Mouse (Mus musculus) cerebellum, postnatal 4 days (tissue): ENCODE results near the gene Mast1.

Experiments
- DNase-seq, 2 experiments: peaks; one replicate each; pipeline ENCODE4 v3.0.0; 2022; ENCODE audit warnings: low spot score in 2 of 2, mixed read lengths in 1 of 2

The Mast1 gene

GRCm38 (mm10) chr8:84944478-84945160 is 7.5 kb upstream of the Mast1 start:
- peak in 1 of 2 experiments; percentile 48 for DNase-seq

DNA sequence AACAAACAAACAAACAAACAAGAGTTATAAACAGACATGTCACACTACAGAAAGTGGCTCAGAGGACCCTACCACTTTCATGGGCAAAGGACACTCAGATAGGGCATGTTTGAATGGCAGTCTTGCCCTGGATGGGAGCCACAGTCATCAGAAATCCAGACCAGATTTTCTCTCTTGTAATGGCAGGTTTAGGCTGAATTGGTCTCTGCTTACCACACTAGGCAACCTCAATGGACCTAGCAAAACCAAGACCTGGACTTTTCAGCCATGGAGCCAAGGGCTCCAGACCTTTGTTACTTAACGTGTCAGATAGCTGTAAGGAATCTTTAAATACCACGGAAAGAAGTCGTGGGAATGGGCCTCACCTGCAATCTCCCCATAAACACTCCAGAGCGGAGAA is 6.5 kb upstream of the Mast1 start:
- no peak for DNase-seq

DNA sequence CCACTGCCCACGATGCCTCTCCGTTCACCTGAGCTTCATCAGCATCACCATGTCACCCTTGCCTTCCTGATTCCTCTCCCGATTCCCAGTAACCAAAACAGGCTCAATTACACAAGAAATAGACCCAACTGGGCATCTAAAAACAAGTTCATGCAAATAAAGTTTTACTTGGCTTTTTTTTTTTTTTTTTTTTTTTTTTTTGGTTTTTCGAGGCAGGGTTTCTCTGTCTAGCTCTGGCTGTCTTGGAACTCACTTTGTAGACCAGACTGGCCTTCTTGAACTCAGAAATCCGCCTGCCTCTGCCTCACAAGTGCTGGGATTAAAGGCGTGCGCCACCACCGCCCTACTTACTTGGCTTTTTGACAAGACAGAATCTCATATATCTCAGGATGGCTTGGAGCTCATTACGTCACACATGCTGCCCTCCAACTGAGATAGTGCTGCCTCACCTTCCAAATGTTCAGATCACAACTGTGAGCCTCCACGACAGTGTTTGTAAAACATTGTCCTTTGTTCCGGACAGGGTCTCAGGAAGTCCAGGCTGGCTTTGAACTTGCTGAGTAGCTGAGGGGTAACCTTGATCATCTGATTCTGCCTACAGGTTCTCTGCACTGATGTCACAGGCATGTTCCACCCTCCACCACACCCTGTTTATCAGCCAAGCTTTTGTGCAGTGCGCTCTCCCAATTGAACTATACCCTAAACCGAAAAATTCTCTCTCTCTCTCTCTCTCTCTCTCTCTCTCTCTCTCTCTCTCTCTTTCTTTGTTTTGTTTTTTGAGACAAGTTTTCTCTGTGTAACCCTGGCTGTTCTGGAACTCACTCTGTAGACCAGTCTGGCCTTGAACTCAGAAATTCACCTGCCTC is 694 bp upstream of the Mast1 start:
- no peak for DNase-seq

DNA sequence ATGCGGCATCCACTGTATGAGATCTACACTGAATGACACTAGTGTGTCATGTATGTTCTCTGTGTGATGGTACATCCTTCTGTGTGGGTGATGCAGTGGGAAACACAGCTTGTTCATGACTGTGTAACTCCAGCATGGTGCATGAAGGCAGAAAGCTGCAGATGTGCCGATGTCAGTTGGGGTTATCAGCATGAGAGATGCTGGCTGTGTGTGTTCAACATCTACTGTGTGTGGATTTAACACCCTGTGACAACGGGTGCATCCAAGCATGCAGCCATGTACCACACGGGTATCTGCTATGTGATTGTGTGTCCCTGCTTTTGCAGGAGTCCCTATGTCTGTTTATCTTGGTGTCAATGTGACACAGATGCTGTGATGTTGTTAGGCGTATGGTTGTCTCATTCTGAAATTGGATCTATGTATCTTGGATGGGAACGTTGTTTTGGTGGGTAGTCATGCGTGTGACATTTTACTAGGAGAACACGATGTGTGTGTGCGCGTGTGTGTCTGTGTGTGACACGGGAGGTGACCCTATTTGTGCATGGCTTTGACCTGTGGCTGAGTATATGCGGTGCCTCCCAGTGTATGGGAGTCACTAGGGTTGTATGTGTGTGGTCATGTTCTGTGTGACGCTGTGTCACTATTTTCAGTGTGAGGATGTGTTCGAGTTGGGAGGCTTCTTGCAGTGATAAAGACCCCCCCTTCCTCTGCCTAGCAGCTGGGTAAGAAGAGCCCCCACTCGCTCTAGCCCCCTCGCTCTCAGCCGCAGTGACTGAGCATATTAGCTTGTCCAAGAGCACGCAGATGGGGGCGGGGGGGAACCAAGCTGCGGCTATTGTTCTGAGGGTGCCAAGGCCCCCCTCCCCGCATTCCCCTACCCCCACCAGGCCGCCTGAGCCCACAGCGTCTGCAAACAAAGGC is 858 bp downstream of the Mast1 start:
- DNase-seq: no peak

GRCm38 (mm10) chr8:84935489-84935888 is 1.7 kb downstream of the Mast1 start:
- DNase-seq: no peak

GRCm38 (mm10) chr8:84934860-84935259 is 2.3 kb downstream of the Mast1 start:
- DNase-seq: peak in 1 of 2 experiments; percentile 57

GRCm38 (mm10) chr8:84933767-84934559 is 3.2 kb downstream of the Mast1 start:
- DNase-seq: no peak

- no peak for DNase-seq
Observed at GRCm38 (mm10) chr8:84930582-84930981, 6.6 kb downstream of the Mast1 start.

GRCm38 (mm10) chr8:84928456-84929306 is 8.5 kb downstream of the Mast1 start:
- peak in 1 of 2 experiments; percentile 84 for DNase-seq

DNA sequence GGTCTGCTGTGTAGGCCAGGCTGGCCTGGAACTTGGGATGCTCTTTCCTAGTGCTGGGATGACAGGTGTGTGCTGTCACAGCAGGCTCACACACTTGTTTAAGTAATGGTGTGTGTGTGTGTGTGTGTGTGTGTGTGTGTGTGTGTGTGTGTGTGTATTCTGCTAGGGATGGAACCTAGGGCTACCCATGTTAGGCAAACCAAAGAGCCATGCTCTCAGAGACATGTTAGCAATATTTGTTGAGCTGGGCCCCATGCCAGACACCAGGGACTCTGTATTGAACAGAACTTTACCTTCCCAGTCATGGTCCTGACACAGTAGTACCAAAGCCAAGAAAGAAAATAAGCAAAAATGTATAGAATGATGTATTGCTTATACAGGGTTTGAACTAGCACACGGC is 9.6 kb downstream of the Mast1 start:
- DNase-seq: no peak

DNA sequence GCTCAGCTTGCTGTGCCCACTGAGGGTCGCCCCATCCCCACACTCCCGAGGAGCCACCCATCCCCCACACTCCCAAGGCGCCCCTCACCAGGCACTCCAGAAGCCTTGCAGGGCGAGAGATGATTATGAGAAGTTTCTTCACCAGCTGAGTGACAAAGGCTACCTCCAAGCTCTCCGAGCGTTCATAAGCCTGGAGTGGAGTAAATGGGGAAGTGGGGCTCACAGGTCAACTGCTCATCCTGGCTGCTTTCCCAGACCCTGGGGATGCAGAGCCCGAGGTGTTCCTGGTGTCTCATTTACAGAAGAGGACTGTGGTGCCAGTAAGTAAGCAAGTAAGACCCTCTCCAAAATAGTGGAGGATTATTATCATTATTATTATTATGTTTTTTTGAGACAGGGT is 11.6 kb downstream of the Mast1 start:
- DNase-seq: no peak

DNA sequence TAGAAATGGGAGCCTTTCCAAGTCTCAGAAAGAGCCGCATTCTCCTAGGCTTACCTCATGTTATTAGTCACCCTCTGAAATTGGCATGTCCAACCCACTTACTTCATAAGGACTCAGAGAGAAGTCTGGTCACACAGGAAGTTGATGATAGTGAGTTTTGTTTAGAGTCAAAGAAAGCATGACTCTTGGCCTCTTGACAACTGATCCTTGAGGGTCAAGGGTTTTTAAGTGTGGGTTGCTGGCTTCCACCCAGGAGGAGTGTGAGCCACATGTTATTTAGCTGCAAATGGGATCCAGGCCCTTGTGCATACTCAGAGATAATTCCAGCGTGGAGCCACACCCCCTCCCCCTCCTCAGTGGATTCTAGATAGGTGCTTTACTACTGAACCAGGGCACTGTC is 15.6 kb downstream of the Mast1 start:
- no peak for DNase-seq

DNA sequence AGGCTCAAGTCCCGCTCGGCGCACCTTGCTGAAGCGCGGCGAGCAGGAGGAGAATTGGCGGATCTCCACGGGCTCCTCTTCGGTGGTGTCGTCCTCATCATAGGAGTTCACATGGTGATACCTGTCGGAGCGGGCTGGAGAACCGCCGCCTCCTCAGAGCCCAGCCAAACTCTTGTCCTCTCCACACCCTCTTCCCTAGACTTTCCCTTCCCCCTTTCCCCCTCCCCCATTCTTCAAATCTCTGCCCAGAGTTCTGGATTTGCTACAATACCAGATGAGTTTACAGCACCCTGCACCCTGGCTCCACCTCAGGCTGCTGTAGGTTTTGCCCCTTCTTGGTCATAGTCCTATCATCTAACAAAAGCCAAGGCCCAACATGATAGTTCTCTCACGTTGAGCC is 18.5 kb downstream of the Mast1 start:
- no peak for DNase-seq

- DNase-seq: no peak
Observed at GRCm38 (mm10) chr8:84917781-84918180, 19.4 kb downstream of the Mast1 start.

DNA sequence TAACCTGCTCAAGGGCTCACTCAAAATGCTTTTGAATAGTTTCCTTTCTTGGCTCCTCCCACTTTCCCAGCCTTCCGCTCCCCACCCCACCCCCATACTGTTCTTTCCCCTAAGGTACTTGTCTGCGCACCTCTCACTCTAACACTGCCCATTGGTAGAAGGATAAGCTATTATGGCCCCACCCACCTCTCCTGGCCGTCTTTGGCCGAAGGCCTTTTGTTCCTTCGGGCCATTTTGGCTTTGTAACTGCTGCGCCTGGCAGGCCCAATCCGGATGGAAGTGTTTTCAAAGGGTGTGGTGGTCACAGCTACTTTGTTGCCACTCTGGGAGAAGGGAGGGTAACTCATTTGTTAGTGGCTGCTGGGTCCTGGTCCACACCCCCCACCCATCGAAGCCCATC is 21.9 kb downstream of the Mast1 start:
- DNase-seq: no peak

GRCm38 (mm10) chr8:84913960-84914359 is 23.2 kb downstream of the Mast1 start:
- no peak for DNase-seq

GRCm38 (mm10) chr8:84913502-84913900 is 23.7 kb downstream of the Mast1 start:
- DNase-seq: no peak

GRCm38 (mm10) chr8:84912895-84913501 is 24.2 kb downstream of the Mast1 start:
- no peak for DNase-seq

- DNase-seq: no peak
Observed at GRCm38 (mm10) chr8:84912391-84912790, 24.8 kb downstream of the Mast1 start.

DNA sequence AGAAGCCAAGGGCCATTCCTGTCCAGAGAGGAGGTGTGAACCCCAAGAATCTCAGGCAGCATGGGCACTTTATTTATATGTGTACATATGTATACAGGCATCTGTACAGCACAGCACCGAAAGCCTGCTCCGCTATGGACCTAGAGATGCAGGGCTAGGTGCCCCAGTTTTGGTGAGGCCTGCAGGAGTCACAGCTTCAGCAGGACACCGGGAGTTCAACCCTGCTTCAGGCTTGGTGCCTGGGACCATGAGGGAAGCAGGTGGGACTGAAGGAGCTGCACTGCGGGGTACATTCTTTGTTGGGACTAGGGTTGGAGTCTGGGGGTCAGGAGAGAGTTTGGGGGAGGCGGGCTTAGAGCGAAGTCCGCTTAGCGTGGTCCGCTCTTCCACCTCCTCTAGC is 25.3 kb downstream of the Mast1 start:
- no peak for DNase-seq
